Mouse (Mus musculus) liver, adult 2 months (tissue): ENCODE data around the gene Mettl24.

ENCODE experiments used
- CTCF ChIP-seq: fragments of 200-500 bp; IDR thresholded peaks from 2 replicates; pipeline ENCODE4 v1.5.1; 2011; ENCODE audit warnings: low read depth, low read length, control low read depth
- POLR2A ChIP-seq: fragments of 200-500 bp; IDR thresholded peaks from 2 replicates; pipeline ENCODE4 v1.6.1; 2011; ENCODE audit warnings: low read length, control low read depth; ENCODE audit not compliant: insufficient read depth; ENCODE audit errors: extremely low read depth

GRCm38 (mm10) chr10:40686976-40687375 is 3.9 kb downstream of the Mettl24 start:
- TF ChIP-seq CTCF (no peak), POLR2A (no peak)
